Mouse (Mus musculus) embryo, embryonic 11.5 days (tissue): ENCODE data around the gene Tnfrsf21.

ENCODE experiments used
- DNase-seq: peaks from one replicate; pipeline ENCODE4 v3.0.0-alpha.2; 2012; ENCODE audit warnings: low read depth, low spot score

Tnfrsf21 gene

GRCm38 (mm10) chr17:43130115-43130869 is 113.9 kb downstream of the Tnfrsf21 start:
- no peak for DNase-seq

- DNase-seq, result no peak
These were observed 114.5 kb downstream of the Tnfrsf21 start for GRCm38 (mm10) chr17:43130870-43131264.

DNA sequence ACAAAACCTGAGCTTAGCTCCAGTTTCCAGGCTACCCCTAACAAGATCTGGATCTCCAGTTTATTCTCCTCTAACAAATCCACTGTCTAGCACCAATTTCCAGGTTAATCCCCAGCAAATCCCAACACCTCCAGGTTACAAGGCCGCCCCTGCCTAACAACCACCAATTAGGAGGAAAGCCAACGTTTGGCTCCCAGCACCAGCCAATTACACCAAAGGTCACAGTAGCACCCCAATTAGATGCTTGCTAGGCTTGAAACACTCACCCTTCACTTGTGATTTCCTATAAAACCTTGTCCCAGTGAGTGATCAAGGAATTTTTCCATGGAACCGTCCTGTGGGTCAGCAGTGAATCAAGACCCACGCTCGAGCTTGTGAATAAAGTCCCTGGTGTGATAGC is 116.1 kb downstream of the Tnfrsf21 start:
- DNase-seq, result no peak

DNA sequence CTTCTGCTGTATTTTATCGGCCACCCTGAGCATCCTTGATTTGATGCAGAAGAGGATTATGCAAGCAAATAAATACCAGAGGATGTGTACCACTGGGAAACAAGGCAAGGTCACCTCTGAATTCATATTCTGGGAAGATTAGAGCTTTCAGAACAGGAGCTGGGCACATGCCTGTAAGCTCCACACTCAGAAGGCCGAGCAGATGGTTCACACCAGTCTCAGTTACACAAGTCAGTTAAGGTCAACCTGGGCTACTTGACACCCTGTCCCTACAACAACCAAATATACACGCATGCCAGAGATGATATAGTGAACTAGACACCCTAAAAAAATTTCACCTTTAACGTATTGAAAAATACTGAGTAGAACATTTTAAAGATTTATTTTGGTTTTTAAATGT is 116.8 kb downstream of the Tnfrsf21 start:
- no peak for DNase-seq

DNA sequence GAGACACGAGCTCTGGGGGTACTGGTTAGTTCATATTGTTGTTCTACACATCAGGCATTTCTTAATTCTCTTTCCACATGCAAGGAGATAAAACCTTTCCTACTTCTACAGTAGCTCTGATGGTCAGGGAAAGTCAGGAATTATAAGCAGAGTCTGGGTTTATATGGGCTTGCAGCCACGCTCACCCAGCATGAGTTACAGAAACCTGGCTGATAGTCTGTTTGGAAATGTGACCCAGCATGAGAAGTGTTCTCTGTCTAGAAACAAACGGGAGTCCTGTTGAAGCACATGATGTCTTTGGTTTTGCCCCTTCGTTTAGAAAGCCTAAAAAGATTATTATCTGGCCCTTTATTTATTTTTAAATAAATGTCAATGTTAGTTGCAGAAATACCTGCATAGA is 118.6 kb downstream of the Tnfrsf21 start:
- DNase-seq, result no peak

GRCm38 (mm10) chr17:43135398-43136265 is 119.3 kb downstream of the Tnfrsf21 start:
- DNase-seq, result no peak

GRCm38 (mm10) chr17:43136720-43137119 is 120.4 kb downstream of the Tnfrsf21 start:
- DNase-seq, result no peak

- no peak for DNase-seq
These were observed 121.5 kb downstream of the Tnfrsf21 start for GRCm38 (mm10) chr17:43137838-43138237.

DNA sequence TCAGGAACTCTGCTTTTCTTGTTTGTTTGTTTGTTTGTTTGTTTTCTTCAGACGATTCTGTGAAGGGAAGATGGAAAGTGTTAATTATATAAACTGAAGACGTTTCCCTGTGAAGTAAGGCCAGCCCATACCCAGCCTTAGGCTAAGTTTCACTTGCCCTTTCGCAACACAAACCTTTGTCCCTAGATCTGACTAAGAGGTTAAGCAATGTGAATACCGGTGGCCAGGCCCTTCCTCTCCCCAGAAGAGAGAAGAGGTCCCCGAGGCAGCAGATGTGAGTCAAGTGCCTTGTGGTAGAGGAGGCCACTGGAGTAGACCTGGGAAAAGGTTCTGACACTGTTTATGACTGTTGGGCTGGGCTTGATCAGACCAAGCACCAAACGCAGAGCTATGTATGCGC is 122.0 kb downstream of the Tnfrsf21 start:
- DNase-seq, result no peak
